Mouse (Mus musculus): Measurements from ENCODE around the gene Phlpp2. TPM values are rescaled to one million over a fixed set of nuclear protein-coding genes. Genes with fewer than 3 reads are reported as not detected.

Phlpp2 gene
- polyA plus RNA-seq, 1 experiment from 2014 or later = 1.8 TPM

GRCm38 (mm10) chr8:109890794-109891585, 22.6 kb downstream of the Phlpp2 start:
- Histone ChIP-seq H3K36me3 (ENCODE audit: insufficient read depth, low read length) (no peaks in the 10 kb centered on the region), H3K9ac (ENCODE audit: low read depth, low read length) (no peak overlapping the region), H3K27ac (no peak overlapping the region), H3K27me3 (ENCODE audit: insufficient read depth, low read length) (no peaks in the 10 kb centered on the region), H3K9me3 (replicated peaks; ENCODE audit: low read length) (no peaks in the 10 kb centered on the region), H3K4me1 (replicated peaks; ENCODE audit: insufficient read depth, low read length) (no peaks in the 10 kb centered on the region), H3K4me3 (replicated peaks; ENCODE audit: low read depth, low read length) (no peak overlapping the region), H3K4me2 (ENCODE audit: low read length) (no peak overlapping the region)
- no peak for TF ChIP-seq CTCF (IDR thresholded peaks at IDR 0.05; ENCODE audit: low read depth)
- DNase-seq (ENCODE audit: low spot score) = no peak
- 94% methylated on average over 3 of the region's 3 CpGs for WGBS
- no peak for ATAC-seq (replicated peaks; ENCODE audit: low FRiP score, low read depth)

GRCm38 (mm10) chr8:109894636-109895035, 26.3 kb downstream of the Phlpp2 start:
- 91% methylated on average over 1 of the region's 1 CpGs for WGBS
- DNase-seq (ENCODE audit: low spot score) (no peak), ATAC-seq (replicated peaks; ENCODE audit: low FRiP score, low read depth) (no peak)

GRCm38 (mm10) chr8:109895355-109895754, 27.0 kb downstream of the Phlpp2 start:
- no peaks in the 10 kb centered on the region for H3K36me3 ChIP-seq (ENCODE audit: insufficient read depth, low read length)
- no peak overlapping the region for H3K4me2 ChIP-seq (ENCODE audit: low read length)
- no peak overlapping the region for H3K9ac ChIP-seq (ENCODE audit: low read depth, low read length)
- H3K4me1 ChIP-seq (replicated peaks; ENCODE audit: insufficient read depth, low read length) = no peaks in the 10 kb centered on the region
- DNase-seq (ENCODE audit: low spot score) (peak; percentile 38), ATAC-seq (replicated peaks; ENCODE audit: low FRiP score, low read depth) (no peak)
- no peaks in the 10 kb centered on the region for H3K27me3 ChIP-seq (ENCODE audit: insufficient read depth, low read length)
- 69% methylated on average over 12 of the region's 12 CpGs for WGBS
- TF ChIP-seq CTCF (IDR thresholded peaks at IDR 0.05; ENCODE audit: low read depth) = no peak
- no peak overlapping the region for H3K27ac ChIP-seq
- no peak overlapping the region for H3K4me3 ChIP-seq (replicated peaks; ENCODE audit: low read depth, low read length)
- no peaks in the 10 kb centered on the region for H3K9me3 ChIP-seq (replicated peaks; ENCODE audit: low read length)

More at GRCm38 (mm10) chr8:109894636-109895035, 26.3 kb downstream of the Phlpp2 start:
- H3K4me3 ChIP-seq (replicated peaks; ENCODE audit: low read depth, low read length) = no peak overlapping the region
- no peak overlapping the region for H3K27ac ChIP-seq
- H3K36me3 ChIP-seq (ENCODE audit: insufficient read depth, low read length) = no peaks in the 10 kb centered on the region
- TF ChIP-seq CTCF (IDR thresholded peaks at IDR 0.05; ENCODE audit: low read depth) = no peak
- H3K9ac ChIP-seq (ENCODE audit: low read depth, low read length) = no peak overlapping the region
- no peaks in the 10 kb centered on the region for H3K4me1 ChIP-seq (replicated peaks; ENCODE audit: insufficient read depth, low read length)
- no peaks in the 10 kb centered on the region for H3K27me3 ChIP-seq (ENCODE audit: insufficient read depth, low read length)
- no peaks in the 10 kb centered on the region for H3K9me3 ChIP-seq (replicated peaks; ENCODE audit: low read length)
- no peak overlapping the region for H3K4me2 ChIP-seq (ENCODE audit: low read length)

DNA sequence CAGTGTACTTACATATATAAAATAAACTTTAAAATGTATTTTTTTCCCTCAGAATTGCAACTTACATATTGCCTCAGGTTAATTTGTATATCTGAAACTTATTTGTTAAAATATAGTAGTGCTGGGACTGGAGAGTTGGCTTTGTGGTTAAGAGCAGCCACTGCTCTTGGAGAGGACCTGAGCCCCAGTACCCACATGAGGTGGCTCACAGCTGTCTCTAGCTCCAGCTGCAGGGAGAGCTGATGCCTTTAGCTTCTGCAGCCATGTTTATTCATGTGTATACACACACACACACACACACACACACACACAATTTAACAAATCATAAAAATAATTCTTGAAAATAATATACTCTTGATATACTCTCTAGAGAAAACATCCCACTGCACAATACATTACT, 34.0 kb downstream of the Phlpp2 start:
- Histone ChIP-seq H3K27ac (no peak overlapping the region), H3K4me1 (replicated peaks; ENCODE audit: insufficient read depth, low read length) (no peaks in the 10 kb centered on the region), H3K4me2 (ENCODE audit: low read length) (no peak overlapping the region), H3K9me3 (replicated peaks; ENCODE audit: low read length) (no peaks in the 10 kb centered on the region), H3K4me3 (replicated peaks; ENCODE audit: low read depth, low read length) (no peak overlapping the region), H3K9ac (ENCODE audit: low read depth, low read length) (no peak overlapping the region), H3K27me3 (ENCODE audit: insufficient read depth, low read length) (no peaks in the 10 kb centered on the region), H3K36me3 (ENCODE audit: insufficient read depth, low read length) (no peaks in the 10 kb centered on the region)
- DNase-seq (ENCODE audit: low spot score) (no peak), ATAC-seq (replicated peaks; ENCODE audit: low FRiP score, low read depth) (no peak)
- no peak for TF ChIP-seq CTCF (IDR thresholded peaks at IDR 0.05; ENCODE audit: low read depth)

DNA sequence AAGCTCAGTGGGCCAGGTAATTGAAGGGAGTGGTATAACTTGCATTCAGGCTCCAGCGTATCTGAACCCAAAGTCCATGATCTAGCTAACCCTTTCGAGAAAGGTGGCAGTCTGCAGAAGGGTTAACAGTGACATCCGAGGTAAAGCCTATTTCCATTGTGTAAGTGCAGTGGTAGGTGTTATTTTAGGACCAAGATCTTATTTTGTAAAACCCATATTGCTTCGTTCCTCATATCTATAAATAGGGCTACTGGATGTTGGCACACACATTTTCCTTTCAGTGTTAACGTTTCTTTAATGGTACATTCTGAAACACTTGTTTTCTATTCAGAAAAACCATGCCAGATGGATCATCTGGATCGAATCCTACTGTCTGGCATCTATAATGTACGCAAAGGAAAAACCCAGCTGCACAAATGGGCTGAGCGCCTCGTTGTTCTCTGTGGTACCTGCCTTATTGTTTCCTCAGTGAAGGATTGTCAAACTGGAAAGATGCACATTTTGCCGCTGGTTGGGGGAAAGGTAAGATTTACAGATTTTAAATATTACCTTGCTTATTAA, 35.6 kb downstream of the Phlpp2 start:
- DNase-seq (ENCODE audit: low spot score) = no peak
- no peak overlapping the region for H3K4me2 ChIP-seq (ENCODE audit: low read length)
- WGBS = 88% methylated on average over 10 of the region's 10 CpGs
- no peak for TF ChIP-seq CTCF (IDR thresholded peaks at IDR 0.05; ENCODE audit: low read depth)
- ATAC-seq (replicated peaks; ENCODE audit: low FRiP score, low read depth) = no peak
- no peak overlapping the region for H3K9ac ChIP-seq (ENCODE audit: low read depth, low read length)
- no peak overlapping the region for H3K4me3 ChIP-seq (replicated peaks; ENCODE audit: low read depth, low read length)
- no peaks in the 10 kb centered on the region for H3K4me1 ChIP-seq (replicated peaks; ENCODE audit: insufficient read depth, low read length)
- no peak overlapping the region for H3K27ac ChIP-seq
- H3K27me3 ChIP-seq (ENCODE audit: insufficient read depth, low read length) = no peaks in the 10 kb centered on the region
- no peaks in the 10 kb centered on the region for H3K9me3 ChIP-seq (replicated peaks; ENCODE audit: low read length)
- H3K36me3 ChIP-seq (ENCODE audit: insufficient read depth, low read length) = peaks cover 1% of the 10 kb centered on the region; the same call in 1 of the 2 replicates

GRCm38 (mm10) chr8:109904928-109905668, 36.8 kb downstream of the Phlpp2 start:
- 92% methylated on average over 1 of the region's 1 CpGs for WGBS
- no peak overlapping the region for H3K27ac ChIP-seq
- H3K9me3 ChIP-seq (replicated peaks; ENCODE audit: low read length) = no peaks in the 10 kb centered on the region
- H3K4me3 ChIP-seq (replicated peaks; ENCODE audit: low read depth, low read length) = no peak overlapping the region
- TF ChIP-seq CTCF (IDR thresholded peaks at IDR 0.05; ENCODE audit: low read depth) = no peak
- no peak for ATAC-seq (replicated peaks; ENCODE audit: low FRiP score, low read depth)
- no peaks in the 10 kb centered on the region for H3K4me1 ChIP-seq (replicated peaks; ENCODE audit: insufficient read depth, low read length)
- peaks cover 9% of the 10 kb centered on the region for H3K36me3 ChIP-seq (ENCODE audit: insufficient read depth, low read length)
- H3K27me3 ChIP-seq (ENCODE audit: insufficient read depth, low read length) = no peaks in the 10 kb centered on the region
- no peak for DNase-seq (ENCODE audit: low spot score)
- no peak overlapping the region for H3K4me2 ChIP-seq (ENCODE audit: low read length)
- no peak overlapping the region for H3K9ac ChIP-seq (ENCODE audit: low read depth, low read length)

Measured in kidney, postnatal 0 days (tissue).